Mouse (Mus musculus) brown adipose tissue, adult 24 weeks (tissue): Measurements from ENCODE around the gene Ttc6. TPM values are rescaled to one million over a fixed set of nuclear protein-coding genes. Genes with fewer than 3 reads are reported as not detected.

Experiments used
- H3K27ac ChIP-seq: fragments of 200-500 bp; replicated peaks from 2 replicates; pipeline ENCODE4 v1.5.1; 2012; ENCODE audit warnings: low read depth, mild to moderate bottlenecking, low read length
- H3K4me1 ChIP-seq: fragments of 200-500 bp; 2 replicates; pipeline ENCODE4 v1.6.1; 2012; ENCODE audit warnings: low read length, mixed read lengths; ENCODE audit not compliant: control insufficient read depth, insufficient read depth, insufficient read length
- H3K4me3 ChIP-seq: fragments of 200-500 bp; 2 replicates; pipeline ENCODE4 v1.5.1; 2012; ENCODE audit warnings: low read depth, mild to moderate bottlenecking, low read length, moderate library complexity; ENCODE audit not compliant: insufficient read depth
- polyA plus RNA-seq: library from polyadenylated mRNA; stranded (reverse); fragments of >200 nt; gene quantifications from 2 replicates; pipeline ENCODE4 v1.2.4, GENCODE M21; 2012; ENCODE audit not compliant: missing spikeins, insufficient read depth, insufficient read length

The Ttc6 gene
- polyA plus RNA-seq, 1 experiment = not detected

- no peak overlapping the region for H3K4me3 ChIP-seq
- no peaks in the 10 kb centered on the region for H3K4me1 ChIP-seq
- no peak overlapping the region for H3K27ac ChIP-seq
These were observed 11.6 kb upstream of the Ttc6 start for GRCm38 (mm10) chr12:57552286-57552685.

- H3K4me3 ChIP-seq = no peak overlapping the region
- H3K27ac ChIP-seq = no peak overlapping the region
- H3K4me1 ChIP-seq = no peaks in the 10 kb centered on the region
These were observed 9.8 kb upstream of the Ttc6 start for GRCm38 (mm10) chr12:57554091-57554490.

GRCm38 (mm10) chr12:57571773-57572172 lies 7.9 kb downstream of the Ttc6 start:
- Histone ChIP-seq H3K4me3 (no peak overlapping the region), H3K27ac (no peak overlapping the region), H3K4me1 (no peaks in the 10 kb centered on the region)

GRCm38 (mm10) chr12:57572415-57572814 lies 8.5 kb downstream of the Ttc6 start:
- Histone ChIP-seq H3K4me1 (no peaks in the 10 kb centered on the region), H3K4me3 (no peak overlapping the region)

GRCm38 (mm10) chr12:57575931-57576628 lies 12.2 kb downstream of the Ttc6 start:
- H3K27ac ChIP-seq = no peak overlapping the region
- no peak overlapping the region for H3K4me3 ChIP-seq
- no peaks in the 10 kb centered on the region for H3K4me1 ChIP-seq

More at GRCm38 (mm10) chr12:57572415-57572814, 8.5 kb downstream of the Ttc6 start:
- no peak overlapping the region for H3K27ac ChIP-seq

- no peak overlapping the region for H3K4me3 ChIP-seq
- H3K27ac ChIP-seq = no peak overlapping the region
- H3K4me1 ChIP-seq = no peaks in the 10 kb centered on the region
These were observed 43.7 kb downstream of the Ttc6 start for GRCm38 (mm10) chr12:57607624-57608023.

- Histone ChIP-seq H3K4me3 (no peak overlapping the region), H3K27ac (no peak overlapping the region), H3K4me1 (no peaks in the 10 kb centered on the region)
These were observed 51.2 kb downstream of the Ttc6 start for GRCm38 (mm10) chr12:57615137-57615536.

GRCm38 (mm10) chr12:57622030-57622429 lies 58.1 kb downstream of the Ttc6 start:
- no peaks in the 10 kb centered on the region for H3K4me1 ChIP-seq
- H3K27ac ChIP-seq = no peak overlapping the region
- no peak overlapping the region for H3K4me3 ChIP-seq

GRCm38 (mm10) chr12:57623264-57623663 lies 59.4 kb downstream of the Ttc6 start:
- Histone ChIP-seq H3K4me3 (no peak overlapping the region), H3K27ac (no peak overlapping the region), H3K4me1 (no peaks in the 10 kb centered on the region)

- Histone ChIP-seq H3K4me3 (no peak overlapping the region), H3K27ac (no peak overlapping the region), H3K4me1 (no peaks in the 10 kb centered on the region)
These were observed 60.2 kb downstream of the Ttc6 start for GRCm38 (mm10) chr12:57624011-57624608.

- Histone ChIP-seq H3K4me3 (no peak overlapping the region), H3K27ac (no peak overlapping the region), H3K4me1 (no peaks in the 10 kb centered on the region)
These were observed 86.1 kb downstream of the Ttc6 start for GRCm38 (mm10) chr12:57650011-57650410.

GRCm38 (mm10) chr12:57650677-57651076 lies 86.8 kb downstream of the Ttc6 start:
- no peak overlapping the region for H3K4me3 ChIP-seq
- H3K4me1 ChIP-seq = no peaks in the 10 kb centered on the region
- no peak overlapping the region for H3K27ac ChIP-seq

- Histone ChIP-seq H3K27ac (no peak overlapping the region), H3K4me3 (no peak overlapping the region), H3K4me1 (no peaks in the 10 kb centered on the region)
These were observed 99.2 kb downstream of the Ttc6 start for GRCm38 (mm10) chr12:57662986-57663674.

GRCm38 (mm10) chr12:57672414-57672813 lies 108.5 kb downstream of the Ttc6 start:
- H3K27ac ChIP-seq = no peak overlapping the region
- H3K4me3 ChIP-seq = no peak overlapping the region
- H3K4me1 ChIP-seq = no peaks in the 10 kb centered on the region

GRCm38 (mm10) chr12:57684967-57685423 lies 121.1 kb downstream of the Ttc6 start:
- H3K4me3 ChIP-seq = no peak overlapping the region
- no peak overlapping the region for H3K27ac ChIP-seq
- no peaks in the 10 kb centered on the region for H3K4me1 ChIP-seq
